Mouse (Mus musculus) limb, embryonic 10.5 days (tissue): Measurements from ENCODE around the gene Prkg1. TPM values are rescaled to one million over a fixed set of nuclear protein-coding genes. Genes with fewer than 3 reads are reported as not detected.

ENCODE experiments used
- DNase-seq: peaks from one replicate; pipeline ENCODE4 v3.0.0-alpha.2; 2017; ENCODE audit warnings: low spot score
- H3K27ac ChIP-seq: fragments of 300-500 bp; sonication (generic); 2 replicates; pipeline ENCODE4 v1.5.1; 2016; ENCODE audit warnings: mild to moderate bottlenecking
- H3K27me3 ChIP-seq: fragments of 300-500 bp; sonication (generic); 2 replicates; pipeline ENCODE4 v1.6.1; 2016; ENCODE audit warnings: low read depth, mild to moderate bottlenecking; ENCODE audit not compliant: poor library complexity, severe bottlenecking
- H3K36me3 ChIP-seq: fragments of 300-500 bp; sonication (generic); 2 replicates; pipeline ENCODE4 v1.6.1; 2016; ENCODE audit warnings: mild to moderate bottlenecking, moderate library complexity
- H3K4me1 ChIP-seq: fragments of 300-500 bp; sonication (generic); 2 replicates; pipeline ENCODE4 v1.6.1; 2016
- H3K4me3 ChIP-seq: fragments of 300-500 bp; sonication (generic); 2 replicates; pipeline ENCODE4 v1.5.1; 2016; ENCODE audit warnings: mild to moderate bottlenecking, moderate library complexity
- H3K9me3 ChIP-seq: fragments of 300-500 bp; sonication (generic); replicated peaks from 2 replicates; pipeline ENCODE4 v1.6.1; 2016; ENCODE audit warnings: mild to moderate bottlenecking
- WGBS: fragments of 180-500 bp; shearing (Covaris S2); methylation state at CpG from one replicate; pipeline ENCODE4 v1.1.7; 2016; 5-methylcytosine and 5-hydroxymethylcytosine counted together
- polyA plus RNA-seq: library from polyadenylated mRNA; unstranded; fragments of >200 nt; fragmentation: Nextera tagmentation; extraction: Ambion mirVana; gene quantifications from 2 replicates; pipeline ENCODE4 v1.2.1, GENCODE M21; 2016

The Prkg1 gene
- 1.4 and 3.4 TPM in 2 replicates for polyA plus RNA-seq

DNA sequence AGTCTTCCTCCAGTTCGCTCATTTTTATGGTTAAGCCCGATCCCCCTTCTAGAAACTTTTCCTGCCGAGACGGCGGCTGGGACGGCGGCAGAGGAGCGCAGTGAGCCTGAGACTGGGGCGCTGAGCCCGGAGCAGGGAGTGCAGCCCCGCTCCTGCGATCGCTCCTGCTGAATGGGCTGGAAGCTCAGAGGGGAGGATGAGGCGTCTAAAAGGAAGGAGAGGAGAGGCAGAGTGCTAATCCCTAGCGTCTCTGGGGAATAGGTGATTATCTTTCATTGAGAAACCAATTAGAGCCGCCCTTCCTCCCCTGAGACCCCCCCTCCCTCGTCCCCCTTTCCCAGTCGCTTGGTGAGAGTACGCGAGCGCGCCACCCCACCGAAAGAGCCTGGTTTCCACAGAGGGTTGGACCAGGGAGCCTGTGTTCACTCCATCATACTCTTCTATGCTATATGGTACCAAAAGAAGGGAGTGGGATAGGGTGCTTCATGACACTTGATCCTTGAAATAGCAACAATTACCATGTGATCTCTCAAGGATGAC lies at the start of gene Prkg1:
TSS of gene Prkg1 (minus strand) at position 233 of the 540 bp plus-strand sequence.
- H3K4me1 ChIP-seq, result peaks cover 36% of the 10 kb centered on the region
- DNase-seq, result no peak
- H3K9me3 ChIP-seq, result no peaks in the 10 kb centered on the region
- H3K36me3 ChIP-seq, result no peaks in the 10 kb centered on the region
- peaks cover 8% of the 10 kb centered on the region; the same call in 1 of the 2 replicates for H3K27me3 ChIP-seq
- H3K27ac ChIP-seq, result peak within 1 kb of the TSS; percentile 83
- H3K4me3 ChIP-seq, result peak within 1 kb of the TSS; percentile 70
- WGBS, result 0% methylated on average over 23 of the region's 23 CpGs

DNA sequence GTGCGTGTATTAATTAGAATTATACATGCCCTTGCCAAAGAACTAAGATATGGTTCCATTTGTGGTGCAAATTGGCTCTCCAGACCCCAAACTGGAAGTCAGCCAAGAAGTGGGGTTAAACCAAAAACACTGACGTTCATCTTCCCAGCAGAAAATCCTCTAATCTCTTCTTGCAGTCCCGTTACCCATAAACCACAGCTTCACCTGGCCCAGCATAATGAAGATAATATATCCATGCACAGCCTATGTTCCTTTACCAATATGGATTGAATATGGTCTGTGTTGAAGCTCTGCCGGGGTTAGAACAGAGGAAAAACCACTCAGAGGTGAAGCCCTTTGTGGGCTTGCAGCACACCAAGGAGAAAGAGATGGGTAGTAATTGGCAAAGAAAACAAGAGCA lies 48.3 kb upstream of the Prkg1 start:
- no peaks in the 10 kb centered on the region for H3K9me3 ChIP-seq
- H3K4me3 ChIP-seq, result no peak overlapping the region
- no peak for DNase-seq
- H3K36me3 ChIP-seq, result no peaks in the 10 kb centered on the region
- H3K27me3 ChIP-seq, result no peaks in the 10 kb centered on the region
- H3K4me1 ChIP-seq, result peaks cover 5% of the 10 kb centered on the region; the same call in 1 of the 2 replicates
- H3K27ac ChIP-seq, result no peak overlapping the region
- WGBS, result 93% methylated on average over 4 of the region's 4 CpGs

DNA sequence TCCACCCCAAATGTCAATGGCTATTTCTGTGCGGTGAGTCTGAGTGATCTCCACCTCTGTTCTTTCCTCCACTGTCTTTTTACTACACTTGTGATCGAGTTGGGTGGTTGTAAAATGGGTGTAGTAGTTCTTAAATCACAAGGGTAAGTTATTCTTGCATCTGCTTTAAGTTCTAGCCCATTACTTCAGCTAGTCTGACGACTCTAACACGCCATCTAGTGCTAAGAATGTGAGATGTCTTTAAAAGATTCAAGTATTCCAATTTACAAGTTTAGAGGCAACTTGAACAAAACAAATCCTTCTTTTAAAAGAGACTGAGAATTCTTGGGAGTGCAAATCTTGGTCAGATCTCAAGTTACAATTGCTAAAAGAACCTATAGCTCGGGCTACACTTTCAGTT lies 46.5 kb upstream of the Prkg1 start:
- 27% methylated on average over 5 of the region's 5 CpGs for WGBS
- Histone ChIP-seq H3K4me3 (no peak overlapping the region), H3K4me1 (peaks cover 5% of the 10 kb centered on the region; the same call in 1 of the 2 replicates), H3K27me3 (no peaks in the 10 kb centered on the region), H3K27ac (no peak overlapping the region), H3K36me3 (no peaks in the 10 kb centered on the region), H3K9me3 (no peaks in the 10 kb centered on the region)
- DNase-seq, result no peak

DNA sequence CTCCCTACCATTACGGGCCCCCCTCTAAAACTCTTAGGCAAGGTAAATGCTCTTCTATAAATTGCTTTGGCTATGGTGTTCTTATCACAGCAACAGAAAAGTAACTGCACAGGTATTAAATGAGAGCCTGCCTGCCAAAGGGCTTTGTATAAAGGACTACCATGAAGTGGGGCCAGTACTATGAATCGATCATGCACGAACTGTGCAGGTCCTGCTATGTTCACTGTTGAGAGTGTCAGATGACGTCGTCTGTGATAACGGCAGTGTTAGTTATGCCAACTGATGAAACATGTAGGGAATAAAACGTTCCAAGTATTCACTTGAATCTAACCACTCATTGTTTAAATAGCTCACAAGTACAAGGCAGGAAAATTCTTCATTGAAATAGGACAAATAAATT lies 40.6 kb upstream of the Prkg1 start:
- no peak overlapping the region for H3K4me3 ChIP-seq
- H3K27ac ChIP-seq, result no peak overlapping the region

DNA sequence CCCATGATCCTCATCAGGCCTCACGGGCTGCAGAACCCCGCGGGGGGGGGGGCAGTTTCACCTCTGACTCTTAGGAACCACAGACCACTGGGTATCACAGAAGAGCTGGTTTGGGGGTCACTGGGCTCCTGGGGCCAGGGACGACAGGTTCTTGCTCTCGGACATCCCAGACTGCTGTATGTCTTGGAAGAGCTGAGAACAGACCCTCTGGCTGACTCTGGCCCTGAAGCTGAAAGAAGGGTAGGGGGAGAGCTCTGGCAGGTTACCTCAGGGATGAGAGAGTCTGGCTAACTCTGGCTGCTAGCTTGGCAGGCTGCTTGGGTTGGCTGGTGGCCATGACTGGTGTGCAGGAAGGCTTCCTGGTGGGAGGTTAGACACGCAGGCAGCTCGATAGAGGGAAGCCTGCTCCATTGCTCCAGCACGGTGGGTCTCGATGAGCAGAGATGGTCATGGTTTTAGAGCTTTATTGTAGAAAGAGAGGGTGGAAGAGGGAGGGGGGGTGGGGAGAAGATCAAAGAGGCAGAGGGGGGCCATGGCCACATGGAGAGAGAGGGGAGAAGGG lies 30.7 kb upstream of the Prkg1 start:
- no peak for DNase-seq
- WGBS, result 78% methylated on average over 9 of the region's 9 CpGs

More for the DNA sequence above, 40.6 kb upstream of the Prkg1 start:
- Histone ChIP-seq H3K36me3 (no peaks in the 10 kb centered on the region), H3K4me1 (peaks cover 5% of the 10 kb centered on the region; the same call in 1 of the 2 replicates), H3K9me3 (no peaks in the 10 kb centered on the region), H3K27me3 (no peaks in the 10 kb centered on the region)
- no peak for DNase-seq
- WGBS, result 83% methylated on average over 7 of the region's 7 CpGs

DNA sequence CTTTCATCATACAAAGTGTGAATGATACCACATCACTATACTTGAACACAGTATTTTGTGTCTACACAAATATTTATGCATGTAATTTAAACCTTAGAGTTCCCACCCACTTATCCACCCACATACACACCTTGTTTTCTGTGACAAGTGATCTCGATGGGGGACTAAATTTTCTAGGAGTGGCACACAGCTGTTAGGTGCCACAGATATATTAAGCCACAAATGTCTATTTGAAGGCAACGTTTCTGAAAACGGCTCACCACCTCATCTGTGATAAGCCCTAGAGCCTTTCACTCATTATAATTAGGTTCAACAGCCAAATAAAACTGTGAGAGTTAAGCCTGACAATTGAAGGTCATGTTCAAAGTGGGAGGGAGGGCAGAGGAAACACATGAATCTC lies 26.9 kb upstream of the Prkg1 start:
- no peak for DNase-seq
- Histone ChIP-seq H3K27ac (no peak overlapping the region), H3K27me3 (no peaks in the 10 kb centered on the region), H3K36me3 (no peaks in the 10 kb centered on the region), H3K4me3 (no peak overlapping the region), H3K4me1 (no peaks in the 10 kb centered on the region), H3K9me3 (no peaks in the 10 kb centered on the region)
- WGBS, result 59% methylated on average over 3 of the region's 3 CpGs

More for the DNA sequence above, 30.7 kb upstream of the Prkg1 start:
- Histone ChIP-seq H3K4me1 (no peaks in the 10 kb centered on the region), H3K4me3 (no peak overlapping the region), H3K36me3 (no peaks in the 10 kb centered on the region), H3K27me3 (no peaks in the 10 kb centered on the region), H3K27ac (no peak overlapping the region), H3K9me3 (no peaks in the 10 kb centered on the region)

DNA sequence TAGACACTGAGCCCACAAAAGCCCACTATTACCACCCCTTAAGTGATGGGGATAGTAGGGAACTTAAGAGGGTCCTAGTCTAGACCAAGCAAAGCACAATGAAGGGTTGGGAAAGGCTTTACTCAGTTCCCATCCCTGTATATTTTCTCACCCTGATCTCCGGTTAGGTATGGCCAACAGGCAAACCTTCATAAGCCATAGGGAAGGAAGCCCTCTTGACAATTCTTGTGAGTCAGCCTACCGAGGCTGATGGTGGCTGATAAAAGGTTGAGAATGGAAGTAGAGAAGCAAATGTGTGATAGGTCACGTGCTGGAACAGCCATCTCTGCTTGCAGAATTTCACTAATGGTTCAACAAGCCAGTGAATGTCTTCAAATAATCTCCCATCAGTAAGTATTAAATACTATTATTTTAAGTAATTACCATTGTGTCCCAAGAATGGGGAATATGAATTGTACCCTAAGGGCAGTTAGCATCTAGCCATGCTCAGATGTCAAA lies 16.7 kb upstream of the Prkg1 start:
- Histone ChIP-seq H3K9me3 (no peaks in the 10 kb centered on the region), H3K36me3 (no peaks in the 10 kb centered on the region), H3K4me1 (peaks cover 6% of the 10 kb centered on the region; the same call in 1 of the 2 replicates), H3K27me3 (no peaks in the 10 kb centered on the region), H3K27ac (no peak overlapping the region), H3K4me3 (no peak overlapping the region)
- 93% methylated on average over 3 of the region's 3 CpGs for WGBS
- DNase-seq, result no peak

DNA sequence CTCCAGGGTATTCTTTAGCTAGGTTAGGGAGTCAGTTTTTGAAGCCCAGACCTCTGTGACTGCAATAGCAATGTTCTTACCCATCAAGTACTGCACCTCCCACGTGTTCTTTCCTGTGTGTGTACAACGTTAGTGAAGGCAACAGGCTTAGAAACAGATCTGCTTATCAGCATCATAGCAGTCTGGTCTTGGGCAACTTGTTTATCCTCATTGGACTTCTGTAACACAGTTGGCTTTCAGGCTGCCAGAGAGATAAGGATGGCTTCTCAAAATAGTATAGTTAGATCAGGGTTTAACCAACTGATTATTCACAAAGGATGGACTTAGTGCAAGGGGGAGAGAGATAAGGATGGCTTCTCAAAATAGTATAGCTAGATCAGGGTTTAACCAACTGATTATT lies 16.2 kb upstream of the Prkg1 start:
- Histone ChIP-seq H3K27me3 (no peaks in the 10 kb centered on the region), H3K27ac (no peak overlapping the region), H3K4me1 (peaks cover 6% of the 10 kb centered on the region; the same call in 1 of the 2 replicates), H3K9me3 (no peaks in the 10 kb centered on the region), H3K36me3 (no peaks in the 10 kb centered on the region), H3K4me3 (no peak overlapping the region)
- 61% methylated on average over 2 of the region's 2 CpGs for WGBS
- DNase-seq, result no peak

DNA sequence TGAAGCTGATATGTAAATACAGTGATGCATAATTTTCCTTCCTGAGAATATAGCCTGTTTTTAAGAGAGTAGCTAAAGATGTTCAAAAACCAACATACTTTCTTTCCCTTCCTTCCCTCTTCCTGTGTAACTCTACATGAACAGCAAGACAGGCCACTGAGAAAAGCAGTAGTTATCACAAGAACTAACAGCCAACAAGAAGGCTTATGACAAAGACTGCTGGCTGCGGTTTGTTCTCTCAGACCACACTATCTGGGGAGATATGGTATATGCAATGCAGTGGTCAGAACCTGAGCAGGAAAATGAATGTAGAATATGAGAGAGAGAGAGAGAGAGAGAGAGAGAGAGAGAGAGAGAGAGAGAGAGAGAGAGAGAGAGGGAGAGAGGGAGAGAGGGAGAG lies 15.4 kb upstream of the Prkg1 start:
- Histone ChIP-seq H3K27ac (no peak overlapping the region), H3K9me3 (no peaks in the 10 kb centered on the region), H3K36me3 (no peaks in the 10 kb centered on the region), H3K4me1 (peaks cover 6% of the 10 kb centered on the region; the same call in 1 of the 2 replicates), H3K4me3 (no peak overlapping the region), H3K27me3 (no peaks in the 10 kb centered on the region)
- WGBS, result 79% methylated on average over 1 of the region's 1 CpGs
- DNase-seq, result no peak

DNA sequence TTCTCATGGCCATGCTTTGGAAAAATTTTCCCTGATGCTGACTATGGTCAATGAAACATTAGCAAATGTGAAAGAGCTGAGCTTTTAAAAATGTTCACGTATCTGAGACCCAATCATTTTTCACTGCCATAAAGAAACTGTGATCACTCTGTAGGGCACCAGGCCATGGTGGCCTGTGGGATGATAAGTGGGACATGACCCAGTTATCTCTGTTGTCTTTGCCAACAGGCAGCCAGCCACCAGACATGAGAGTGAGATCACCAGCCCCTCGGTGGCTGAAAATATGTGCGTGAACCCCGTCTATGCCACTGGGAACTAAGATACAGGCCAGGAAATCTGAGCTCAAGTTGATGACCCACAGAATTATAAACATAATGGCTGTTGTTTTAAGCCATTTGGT lies 14.2 kb upstream of the Prkg1 start:
- DNase-seq, result no peak
- 84% methylated on average over 4 of the region's 4 CpGs for WGBS
- H3K27ac ChIP-seq, result no peak overlapping the region
- H3K36me3 ChIP-seq, result no peaks in the 10 kb centered on the region
- H3K4me3 ChIP-seq, result no peak overlapping the region
- no peaks in the 10 kb centered on the region for H3K27me3 ChIP-seq
- peaks cover 6% of the 10 kb centered on the region; the same call in 1 of the 2 replicates for H3K4me1 ChIP-seq
- no peaks in the 10 kb centered on the region for H3K9me3 ChIP-seq

DNA sequence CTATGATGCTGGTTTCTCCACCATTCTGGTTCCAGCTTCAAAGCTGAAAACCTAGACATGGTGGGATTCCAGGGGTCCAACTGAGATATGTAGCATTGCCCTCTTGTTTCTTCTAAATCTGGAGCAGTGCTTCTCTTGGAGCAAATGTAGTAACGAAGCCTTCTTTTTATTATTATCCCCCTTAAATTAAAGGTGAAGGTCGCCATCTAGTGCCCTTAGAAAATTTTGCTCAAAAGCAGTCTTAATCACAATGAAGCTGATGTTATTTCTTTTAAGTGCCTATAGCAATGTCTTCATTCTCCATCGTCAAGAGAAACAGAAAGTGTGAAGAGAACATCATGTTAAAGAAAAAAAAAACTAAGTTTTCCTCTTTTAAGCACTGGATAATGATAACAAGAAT lies 2.2 kb upstream of the Prkg1 start:
- no peak overlapping the region for H3K27ac ChIP-seq
- H3K27me3 ChIP-seq, result peaks cover 8% of the 10 kb centered on the region; the same call in 1 of the 2 replicates
- no peaks in the 10 kb centered on the region for H3K36me3 ChIP-seq
- H3K4me3 ChIP-seq, result no peak overlapping the region
- no peak for DNase-seq
- WGBS, result 8% methylated on average over 3 of the region's 3 CpGs
- peaks cover 35% of the 10 kb centered on the region for H3K4me1 ChIP-seq
- H3K9me3 ChIP-seq, result no peaks in the 10 kb centered on the region

DNA sequence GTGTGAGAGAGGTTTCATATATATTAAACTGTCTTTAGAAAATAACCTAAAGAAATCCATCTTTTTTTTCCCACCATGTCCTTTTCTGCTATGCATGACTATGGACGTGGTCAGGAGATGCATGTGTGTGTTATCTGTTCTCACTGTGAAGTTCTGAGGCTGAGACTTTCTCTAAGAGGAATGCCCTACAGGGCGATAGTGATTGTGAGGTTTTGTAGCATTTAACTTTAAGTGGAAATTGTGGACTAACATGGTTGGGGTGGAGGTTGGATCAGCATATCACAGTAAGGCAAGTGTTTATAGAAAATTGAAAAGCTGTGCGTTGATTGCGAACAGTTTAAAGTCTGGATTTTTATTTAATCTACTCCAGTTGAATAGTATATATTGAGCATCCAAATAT lies 618 bp upstream of the Prkg1 start:
- Histone ChIP-seq H3K27me3 (peaks cover 8% of the 10 kb centered on the region; the same call in 1 of the 2 replicates), H3K36me3 (no peaks in the 10 kb centered on the region), H3K27ac (no peak overlapping the region), H3K4me1 (peaks cover 36% of the 10 kb centered on the region), H3K9me3 (no peaks in the 10 kb centered on the region), H3K4me3 (peak overlapping the region; percentile 70)
- WGBS, result 31% methylated on average over 4 of the region's 4 CpGs
- DNase-seq, result no peak

DNA sequence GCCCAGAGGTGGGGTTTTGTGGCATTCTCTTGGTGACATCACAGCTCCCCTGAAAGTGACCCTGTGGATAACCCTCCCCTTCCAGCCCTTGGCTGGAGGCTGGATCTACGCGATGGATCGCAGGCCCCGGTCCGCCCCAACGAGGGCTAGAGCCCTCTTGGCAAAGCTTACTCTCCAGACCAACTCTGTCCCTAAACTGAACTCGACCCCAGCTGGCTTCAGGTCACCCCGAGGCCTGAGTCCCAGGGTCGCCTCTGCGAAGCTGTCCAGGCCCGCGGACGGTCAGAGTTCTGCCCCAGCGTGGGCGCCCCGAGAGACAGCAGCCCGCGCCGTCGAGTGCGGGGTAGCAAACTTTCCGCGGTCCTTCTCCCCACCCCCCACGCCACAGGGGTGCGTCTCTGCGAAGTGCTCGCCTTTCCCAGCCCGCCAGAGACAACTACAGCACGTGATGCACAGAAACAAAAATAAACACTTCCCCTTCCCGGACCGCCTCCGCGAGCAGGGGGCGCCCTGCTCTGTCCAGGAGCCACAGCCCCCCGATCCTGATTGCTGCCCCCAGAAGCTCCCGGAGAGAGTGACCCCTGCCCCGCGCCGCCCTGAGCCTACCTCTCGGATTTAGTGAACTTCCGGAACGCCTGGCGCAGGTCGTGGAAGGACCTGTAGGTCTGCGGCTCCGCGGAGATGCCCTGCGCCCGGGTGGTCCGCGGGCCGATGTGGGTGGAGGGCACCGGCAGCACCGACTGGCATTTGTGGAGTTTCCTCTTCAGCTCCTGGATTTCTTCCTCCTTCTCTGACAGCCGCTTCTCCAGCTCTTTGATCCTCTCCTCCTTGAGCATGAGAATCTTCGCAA lies 657 bp downstream of the Prkg1 start:
- H3K36me3 ChIP-seq, result no peaks in the 10 kb centered on the region
- peaks cover 36% of the 10 kb centered on the region for H3K4me1 ChIP-seq
- peak; percentile 68 for DNase-seq
- H3K4me3 ChIP-seq, result peak overlapping the region; percentile 70
- under 1% methylated on average over 56 of the region's 56 CpGs for WGBS
- peak overlapping the region; percentile 83 for H3K27ac ChIP-seq
- H3K9me3 ChIP-seq, result no peaks in the 10 kb centered on the region
- peaks cover 8% of the 10 kb centered on the region; the same call in 1 of the 2 replicates for H3K27me3 ChIP-seq
